Mouse (Mus musculus) C2C12 (cell line): ENCODE measurements at regions not wholly inside any gene's neighbourhood (a gene's known extent, or its start where the extent isn't known, plus 50 kb on each side); places are given as distances from the start of the nearest gene placed in this dataset.

Source experiments
- H3K27me3 ChIP-seq: one replicate; pipeline ENCODE4 v1.6.1; 2011; ENCODE audit not compliant: control insufficient read depth, insufficient read depth, insufficient read length
- H3K36me3 ChIP-seq: one replicate; pipeline ENCODE4 v1.6.1; 2011; ENCODE audit not compliant: control insufficient read depth, insufficient read depth
- H3K4me3 ChIP-seq: one replicate; pipeline ENCODE4 v1.5.1; 2011; ENCODE audit warnings: mild to moderate bottlenecking, control low read depth; ENCODE audit not compliant: poor library complexity, insufficient read depth, severe bottlenecking
- H3K79me2 ChIP-seq: one replicate; pipeline ENCODE4 v1.6.1; 2011; ENCODE audit not compliant: control insufficient read depth, insufficient read depth
- H3K79me3 ChIP-seq: one replicate; pipeline ENCODE4 v1.6.1; 2011; ENCODE audit warnings: low read depth, control low read depth
- H3ac ChIP-seq: one replicate; pipeline ENCODE3; 2011; ENCODE audit warnings: low read depth; ENCODE audit not compliant: control insufficient read depth, insufficient read length
- CEBPB ChIP-seq: IDR thresholded peaks from one replicate; pipeline ENCODE4 v1.6.1; 2011; ENCODE audit warnings: low read depth, mild to moderate bottlenecking, control low read depth, moderate library complexity
- CTCF ChIP-seq: IDR thresholded peaks from one replicate; pipeline ENCODE4 v1.5.1; 2011; ENCODE audit not compliant: control insufficient read depth, insufficient read depth, insufficient read length
- FOSL1 ChIP-seq: IDR thresholded peaks from one replicate; pipeline ENCODE4 v1.8.0; 2011; ENCODE audit warnings: mild to moderate bottlenecking, low read length; ENCODE audit not compliant: poor library complexity, insufficient read depth, severe bottlenecking
- MAX ChIP-seq: IDR thresholded peaks from one replicate; pipeline ENCODE4 v1.6.1; 2011; ENCODE audit warnings: mild to moderate bottlenecking, control low read depth
- MYOD1 ChIP-seq: IDR thresholded peaks from one replicate; pipeline ENCODE4 v1.6.1; 2011; ENCODE audit warnings: low read depth; ENCODE audit not compliant: control insufficient read depth, insufficient read length
- MYOG ChIP-seq: IDR thresholded peaks from one replicate; pipeline ENCODE4 v1.6.1; 2011; ENCODE audit not compliant: control insufficient read depth, insufficient read length; ENCODE audit errors: extremely low read depth
- USF1 ChIP-seq: IDR thresholded peaks from one replicate; pipeline ENCODE4 v1.6.1; 2011; ENCODE audit warnings: low read depth, mild to moderate bottlenecking, control low read depth, moderate library complexity

- TF ChIP-seq MYOG: no peak
- TF ChIP-seq MAX: no peak
- no peak for TF ChIP-seq CTCF
- TF ChIP-seq USF1: no peak
- TF ChIP-seq CEBPB: no peak
- no peak for TF ChIP-seq FOSL1
- TF ChIP-seq MYOD1: no peak
- H3K4me3 ChIP-seq: no peak overlapping the region
- no peaks in the 10 kb centered on the region for H3K79me2 ChIP-seq
- H3K79me3 ChIP-seq: no peaks in the 10 kb centered on the region
- no peaks in the 10 kb centered on the region for H3K27me3 ChIP-seq
- no peaks in the 10 kb centered on the region for H3K36me3 ChIP-seq
- H3ac ChIP-seq: no peak overlapping the region
Measured at GRCm38 (mm10) chr10:17559370-17559955, 163.6 kb upstream of the Cited2 start.

DNA sequence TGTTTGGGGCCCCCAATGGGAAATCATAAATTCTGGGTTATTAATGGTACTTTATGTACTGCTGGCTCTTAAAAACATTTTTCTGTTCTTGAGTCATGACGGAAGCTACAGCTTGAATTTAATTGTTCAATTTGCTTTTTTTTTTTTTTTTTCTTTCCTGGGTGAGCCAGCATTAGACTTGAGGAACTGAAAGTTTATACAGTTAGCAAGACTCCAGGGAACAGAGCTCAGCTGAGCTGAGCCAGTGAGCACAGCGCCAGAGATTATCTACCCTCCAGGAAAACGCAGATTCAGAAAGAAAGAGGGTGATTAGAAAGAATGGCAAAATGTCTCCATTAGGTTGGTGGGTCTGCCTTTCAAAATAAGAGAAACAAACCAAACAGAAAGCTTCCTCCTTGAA lies 163.0 kb upstream of the Cited2 start:
- H3K79me2 ChIP-seq: no peaks in the 10 kb centered on the region
- TF ChIP-seq MAX (no peak), MYOG (no peak), MYOD1 (no peak), CTCF (no peak), FOSL1 (no peak), CEBPB (no peak), USF1 (no peak)
- H3K27me3 ChIP-seq: no peaks in the 10 kb centered on the region
- no peaks in the 10 kb centered on the region for H3K36me3 ChIP-seq
- H3ac ChIP-seq: no peak overlapping the region
- H3K79me3 ChIP-seq: no peaks in the 10 kb centered on the region
- H3K4me3 ChIP-seq: no peak overlapping the region

- no peak overlapping the region for H3K4me3 ChIP-seq
- H3K27me3 ChIP-seq: no peaks in the 10 kb centered on the region
- TF ChIP-seq MYOD1: no peak
- TF ChIP-seq FOSL1: no peak
- no peak for TF ChIP-seq USF1
- TF ChIP-seq MAX: no peak
- no peak for TF ChIP-seq CEBPB
- no peak for TF ChIP-seq CTCF
- no peak for TF ChIP-seq MYOG
- H3K79me3 ChIP-seq: no peaks in the 10 kb centered on the region
- H3K79me2 ChIP-seq: no peaks in the 10 kb centered on the region
- H3ac ChIP-seq: no peak overlapping the region
- no peaks in the 10 kb centered on the region for H3K36me3 ChIP-seq
Measured at GRCm38 (mm10) chr10:17561466-17561865, 161.6 kb upstream of the Cited2 start.

- no peaks in the 10 kb centered on the region for H3K27me3 ChIP-seq
- no peaks in the 10 kb centered on the region for H3K36me3 ChIP-seq
- no peaks in the 10 kb centered on the region for H3K79me3 ChIP-seq
- no peak overlapping the region for H3K4me3 ChIP-seq
- H3ac ChIP-seq: no peak overlapping the region
- no peaks in the 10 kb centered on the region for H3K79me2 ChIP-seq
- TF ChIP-seq MYOG (no peak), MAX (no peak), FOSL1 (no peak), MYOD1 (no peak), CTCF (no peak), USF1 (no peak), CEBPB (no peak)
Measured at GRCm38 (mm10) chr10:17561977-17562376, 161.0 kb upstream of the Cited2 start.

DNA sequence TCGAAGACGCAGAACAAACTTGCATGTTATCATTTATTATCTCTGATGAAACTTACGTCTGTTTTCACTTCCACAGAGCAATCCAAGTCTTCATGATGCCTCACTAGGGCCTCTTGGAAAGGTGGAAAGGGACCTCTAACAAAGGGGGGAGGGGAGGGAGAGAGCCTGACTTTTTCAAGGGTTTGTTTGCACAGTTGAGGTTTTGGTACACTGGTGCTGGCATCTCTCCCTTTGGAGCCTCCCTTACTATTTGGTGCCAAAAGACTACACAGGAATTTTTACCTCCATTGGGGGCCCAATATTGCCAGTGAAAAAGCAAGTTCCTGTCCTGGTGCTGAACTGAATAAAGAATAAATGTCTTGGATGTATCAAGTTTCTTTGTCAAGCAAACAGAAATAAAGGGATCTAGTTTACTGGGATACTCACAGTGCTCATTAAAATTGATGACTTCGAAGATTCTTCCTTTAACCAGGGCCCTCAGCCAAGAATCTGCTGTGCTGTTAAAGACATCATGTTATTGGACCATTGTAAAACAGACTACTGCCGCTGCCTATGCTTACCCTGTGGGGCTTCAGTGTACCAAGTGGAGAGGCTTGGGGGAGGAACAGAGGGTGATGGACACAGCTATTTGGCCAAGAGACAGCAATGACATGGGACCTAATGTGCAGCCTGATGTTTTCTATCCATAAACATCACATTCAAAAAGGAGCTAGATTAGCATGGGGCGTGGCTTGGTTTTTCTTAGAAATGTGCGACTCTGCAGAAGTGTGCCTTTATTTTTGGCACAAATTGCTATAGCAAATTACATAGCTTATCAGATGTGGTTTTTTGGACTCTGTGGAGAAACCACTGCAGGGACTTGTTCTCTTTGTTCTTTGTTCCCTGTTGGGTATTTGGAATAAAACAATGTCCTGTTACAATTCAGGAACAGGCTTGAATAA lies 160.3 kb upstream of the Cited2 start:
- no peaks in the 10 kb centered on the region for H3K79me3 ChIP-seq
- no peak overlapping the region for H3K4me3 ChIP-seq
- H3ac ChIP-seq: no peak overlapping the region
- no peaks in the 10 kb centered on the region for H3K79me2 ChIP-seq
- no peaks in the 10 kb centered on the region for H3K27me3 ChIP-seq
- TF ChIP-seq MYOG: no peak
- TF ChIP-seq MYOD1: no peak
- no peak for TF ChIP-seq CEBPB
- no peak for TF ChIP-seq FOSL1
- TF ChIP-seq USF1: no peak
- TF ChIP-seq MAX: no peak
- no peak for TF ChIP-seq CTCF
- no peaks in the 10 kb centered on the region for H3K36me3 ChIP-seq
